Mouse (Mus musculus) inflammation-experienced regulatory T-cells, adult 6 months (primary cell): ENCODE data around the gene 2010111I01Rik. TPM values are rescaled to one million over a fixed set of nuclear protein-coding genes. Genes with fewer than 3 reads are reported as not detected.

ENCODE experiments used
- ATAC-seq: one replicate; pipeline ENCODE4 v1.8.0; 2017
- polyA plus RNA-seq, 3 experiments: library from polyadenylated mRNA; unstranded; fragments of 100-300 nt; shearing (Covaris generic); gene quantifications; one replicate each; pipeline ENCODE4 v1.2.1; 2017

The 2010111I01Rik gene
- polyA plus RNA-seq, 3 experiments from 2014 or later = 191 to 238 (median 213) TPM

- no peak for ATAC-seq
Observed at GRCm38 (mm10) chr13:63360111-63360885, 395.6 kb downstream of the 2010111I01Rik start.

- no peak for ATAC-seq
Observed at GRCm38 (mm10) chr13:63361755-63362154, 397.1 kb downstream of the 2010111I01Rik start.

- no peak for ATAC-seq
Observed at GRCm38 (mm10) chr13:63373460-63374166, 408.9 kb downstream of the 2010111I01Rik start.

Other genes with a start within 250 kb of the 2010111I01Rik start
- gene Platr25, start 204.2 kb upstream of the 2010111I01Rik start, polyA plus RNA-seq = 10 to 100 TPM; 12.2 to 26.0 (median 15.6) TPM
- gene Gm5141, start 179.1 kb upstream of the 2010111I01Rik start, polyA plus RNA-seq = 1 to 10 TPM; 3.7 to 6.5 (median 4.6) TPM
- gene Fbp2, start 106.5 kb upstream of the 2010111I01Rik start, polyA plus RNA-seq = not detected
- not detected for gene Fbp1, start 76.6 kb upstream of the 2010111I01Rik start, polyA plus RNA-seq